Mouse (Mus musculus) lung, postnatal 0 days (tissue): ENCODE data around the gene Gria1.

Experiments used
- CTCF ChIP-seq: IDR thresholded peaks from 2 replicates; pipeline ENCODE4 v1.5.1; 2016; ENCODE audit warnings: antibody characterized with exemption, mild to moderate bottlenecking
- EP300 ChIP-seq: IDR thresholded peaks from 2 replicates; pipeline ENCODE4 v1.6.1; 2016; ENCODE audit warnings: antibody characterized with exemption, mild to moderate bottlenecking, control low read depth

DNA sequence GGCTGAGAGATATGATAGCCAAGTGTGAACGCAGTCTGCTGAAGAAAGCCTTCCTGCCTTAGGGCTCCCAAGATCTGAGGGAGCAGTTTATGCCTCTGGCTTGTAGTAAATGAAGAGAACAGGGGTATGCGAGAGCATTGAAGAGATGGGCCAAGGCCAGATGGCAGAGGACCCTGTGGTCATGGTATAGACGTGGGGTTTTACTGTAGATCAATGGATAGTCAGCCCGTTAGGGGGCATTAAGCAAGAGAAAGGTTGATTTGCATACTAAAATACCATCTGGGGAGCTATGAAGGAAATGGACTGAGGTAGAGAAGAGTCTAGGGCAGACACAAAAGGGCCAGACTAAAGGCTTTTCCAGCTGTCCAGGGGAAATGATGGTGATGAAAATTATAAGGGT lies 237.7 kb downstream of the Gria1 start:
- TF ChIP-seq CTCF: no peak
- no peak for TF ChIP-seq EP300
